Mouse (Mus musculus) c-Kit-negative CD71-positive TER-119-positive erythroid progenitor cells, embryonic 14.5 days (primary cell): ENCODE data around the gene Zfp366.

ENCODE experiments used
- DNase-seq: peaks from one replicate; pipeline ENCODE4 v3.0.0-alpha.2; 2013; ENCODE audit warnings: low read depth, low spot score

The Zfp366 gene

GRCm38 (mm10) chr13:99225374-99226240, 41.0 kb downstream of the Zfp366 start:
- DNase-seq: no peak

- DNase-seq: no peak
These were observed 42.2 kb downstream of the Zfp366 start for GRCm38 (mm10) chr13:99226809-99227208.

GRCm38 (mm10) chr13:99227456-99228250, 43.0 kb downstream of the Zfp366 start:
- no peak for DNase-seq

- DNase-seq: no peak
These were observed 44.4 kb downstream of the Zfp366 start for GRCm38 (mm10) chr13:99228821-99229570.

- no peak for DNase-seq
These were observed 45.2 kb downstream of the Zfp366 start for GRCm38 (mm10) chr13:99229641-99230494.

DNA sequence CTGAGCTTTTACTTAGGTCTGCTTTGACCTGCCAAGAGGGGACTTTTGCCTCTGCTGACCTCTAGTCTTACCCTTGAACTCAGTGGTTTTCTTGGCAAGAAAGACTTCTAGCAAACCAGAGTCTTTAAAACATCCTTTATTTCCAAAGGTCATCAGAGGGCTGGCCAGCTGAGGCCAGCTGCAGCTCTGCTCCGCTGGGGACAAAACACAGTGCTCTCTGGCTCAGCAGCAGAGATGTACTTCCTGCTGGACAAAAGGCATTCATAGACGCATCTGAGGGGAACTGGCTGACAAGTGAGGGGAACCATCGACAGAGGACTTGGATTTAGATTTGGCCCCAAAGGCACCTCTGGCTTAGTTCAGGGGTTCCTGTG, 45.9 kb downstream of the Zfp366 start:
- no peak for DNase-seq

DNA sequence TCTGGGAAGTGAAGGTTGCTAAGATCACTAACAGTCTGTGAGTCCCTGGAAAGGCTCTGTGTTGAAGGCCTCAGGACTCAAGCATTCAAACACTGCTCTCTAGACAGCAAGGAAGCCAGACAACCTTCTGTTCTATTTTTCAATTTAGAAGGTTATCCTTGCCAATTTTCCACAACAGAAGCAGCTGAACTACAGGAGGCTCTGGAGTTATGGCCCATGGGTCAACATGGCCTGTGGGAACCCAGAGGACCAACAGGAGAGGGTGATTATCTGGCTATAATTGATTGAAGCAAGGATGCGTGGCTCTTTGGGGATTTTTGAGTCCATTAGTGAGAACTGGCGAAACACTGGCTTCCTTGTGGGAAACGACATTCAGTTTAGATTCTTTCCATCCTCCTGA, 48.7 kb downstream of the Zfp366 start:
- no peak for DNase-seq

- DNase-seq: no peak
These were observed 49.3 kb downstream of the Zfp366 start for GRCm38 (mm10) chr13:99233956-99234355.

DNA sequence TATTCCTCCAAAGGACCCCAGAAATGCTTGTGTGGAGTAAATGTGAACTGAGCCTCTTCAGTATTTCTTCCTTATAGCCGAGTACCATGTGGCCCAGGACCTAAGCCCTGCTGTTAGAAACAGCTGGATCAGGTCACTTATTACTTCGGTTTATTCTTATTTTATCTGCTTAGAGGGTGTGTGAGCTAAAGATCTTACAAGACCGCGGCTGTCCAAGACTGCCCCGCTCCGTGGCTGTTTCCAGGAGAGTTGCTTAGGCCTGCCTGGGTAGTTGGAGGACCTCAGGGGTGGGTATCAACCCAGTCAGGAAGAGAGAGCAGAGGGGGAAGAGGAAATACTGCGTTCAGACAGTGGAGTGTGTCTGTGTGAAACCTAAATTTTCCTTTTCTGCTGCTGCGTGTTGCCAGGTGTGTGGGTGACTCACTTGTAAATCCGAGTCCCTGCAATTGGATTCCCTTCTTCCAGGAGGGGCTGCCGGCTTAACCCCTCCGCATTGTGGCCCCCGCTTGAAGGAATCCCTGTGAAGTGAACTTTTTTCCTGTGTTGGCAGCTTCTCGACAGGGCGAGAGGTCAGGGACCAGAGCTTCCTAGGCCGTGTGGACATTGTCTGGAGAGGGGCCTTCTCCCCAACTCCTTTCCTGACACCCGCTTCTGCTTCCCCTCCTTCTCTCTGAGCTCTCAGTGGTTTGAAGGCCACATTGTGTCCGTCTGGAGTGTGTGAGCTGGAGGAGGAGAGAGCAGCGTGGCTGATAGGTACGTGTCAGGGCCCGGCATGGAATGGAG, 51.0 kb downstream of the Zfp366 start:
- no peak for DNase-seq

GRCm38 (mm10) chr13:99236222-99236621, 51.6 kb downstream of the Zfp366 start:
- no peak for DNase-seq

DNA sequence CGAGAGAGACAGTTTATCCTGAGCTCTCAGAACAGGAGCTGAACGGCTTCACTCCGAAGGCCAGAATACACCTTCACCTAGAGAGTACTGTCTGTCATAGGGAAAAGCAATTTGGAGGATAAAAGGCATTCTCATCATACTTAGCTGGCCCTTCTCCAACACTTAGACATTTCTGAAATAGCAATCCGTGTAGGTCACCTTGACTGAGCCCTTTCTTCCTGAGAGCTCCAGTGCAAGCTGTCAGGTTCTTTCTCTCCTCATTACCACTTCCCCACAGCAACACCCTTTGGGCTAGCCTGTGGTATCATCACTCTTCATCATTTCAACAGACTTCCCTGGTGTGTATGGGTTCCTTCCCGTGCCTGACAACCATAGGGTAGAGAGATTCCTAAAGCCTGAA, 52.5 kb downstream of the Zfp366 start:
- DNase-seq: no peak

GRCm38 (mm10) chr13:99237841-99238216, 53.2 kb downstream of the Zfp366 start:
- DNase-seq: no peak

DNA sequence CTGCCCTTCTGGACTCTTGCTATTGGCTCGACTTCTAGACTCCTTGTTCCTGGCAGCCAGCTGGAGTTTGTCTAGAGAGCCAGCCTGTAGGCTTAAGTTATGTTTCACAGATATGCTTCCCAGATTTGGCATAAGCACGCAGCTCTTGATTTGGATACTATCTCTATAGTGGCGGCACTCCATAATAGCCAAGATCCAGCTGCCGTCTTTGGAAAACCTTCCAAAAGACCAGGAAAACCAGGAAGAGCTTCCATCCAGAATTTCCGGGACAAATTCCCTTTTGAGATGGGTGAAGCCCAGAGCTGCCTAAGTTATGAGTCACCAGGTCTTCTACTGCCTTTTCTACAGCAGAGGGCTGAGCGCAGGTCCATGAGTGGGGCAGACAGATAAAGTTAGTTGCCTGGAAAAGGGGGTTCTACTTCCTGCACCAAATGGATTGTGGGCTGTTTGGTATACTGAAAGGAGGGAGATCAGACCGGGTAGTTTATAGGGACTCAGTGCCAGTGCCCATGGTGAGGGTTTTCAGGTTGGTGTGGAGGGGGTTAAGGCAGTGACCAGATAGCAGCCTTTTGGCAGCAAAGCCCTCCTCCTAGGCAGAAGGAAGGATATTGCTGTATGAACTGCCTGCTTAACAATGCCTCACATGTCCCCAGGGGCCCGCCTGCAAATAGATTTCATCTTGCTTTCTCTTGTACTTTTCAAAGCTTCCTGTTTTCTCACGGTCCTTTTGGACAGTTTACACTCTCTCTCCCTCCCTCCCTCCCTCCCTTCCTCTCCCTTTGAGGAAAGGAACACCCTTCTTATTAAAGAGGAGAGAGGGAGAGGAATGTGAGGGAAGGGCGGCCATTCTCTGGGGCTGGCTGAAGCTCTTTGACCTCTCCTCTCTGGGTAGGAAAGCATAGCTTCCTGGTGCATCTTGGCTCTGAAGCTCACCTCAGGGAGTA, 53.9 kb downstream of the Zfp366 start:
- DNase-seq: no peak

GRCm38 (mm10) chr13:99239161-99239530, 54.5 kb downstream of the Zfp366 start:
- DNase-seq: no peak

- DNase-seq: no peak
These were observed 55.1 kb downstream of the Zfp366 start for GRCm38 (mm10) chr13:99239741-99240140.

DNA sequence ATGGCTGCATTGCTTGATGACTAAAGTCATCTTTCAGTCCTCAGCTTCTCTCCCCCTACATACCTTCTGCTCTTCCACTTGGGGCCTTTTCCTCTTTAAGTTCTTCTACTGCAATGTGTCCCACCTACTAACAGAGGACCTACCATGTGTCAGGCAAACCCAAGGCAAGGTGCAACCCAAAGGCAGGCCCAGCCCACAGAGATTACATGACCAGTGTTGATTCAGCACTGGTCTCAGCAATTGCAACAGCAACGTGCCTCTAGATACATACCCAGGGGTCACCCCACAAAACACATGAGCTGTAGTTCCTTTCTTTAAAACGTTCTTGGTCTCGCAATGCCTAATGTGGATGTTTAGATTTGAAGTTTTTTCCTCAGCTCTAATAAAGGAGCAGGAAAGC, 57.4 kb downstream of the Zfp366 start:
- no peak for DNase-seq

DNA sequence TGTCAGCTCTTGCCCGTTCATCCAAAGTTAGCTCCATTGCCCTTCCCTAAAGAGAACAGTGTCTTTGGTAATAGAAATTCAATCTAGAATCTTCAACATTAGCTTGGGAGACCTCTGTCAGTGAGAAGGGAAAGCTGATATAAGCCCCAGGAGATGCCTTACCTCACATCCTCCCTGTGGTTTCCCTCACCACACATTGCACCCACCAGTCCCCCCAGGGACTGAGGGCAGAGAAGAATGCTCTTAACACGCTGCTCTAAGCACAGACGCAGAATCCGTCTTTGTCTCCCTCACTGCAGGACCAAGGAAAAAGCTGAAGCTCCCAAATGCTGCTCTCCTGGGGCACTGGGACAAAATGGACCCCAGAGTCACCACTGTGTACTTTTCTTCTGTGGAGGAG, 58.3 kb downstream of the Zfp366 start:
- DNase-seq: no peak

DNA sequence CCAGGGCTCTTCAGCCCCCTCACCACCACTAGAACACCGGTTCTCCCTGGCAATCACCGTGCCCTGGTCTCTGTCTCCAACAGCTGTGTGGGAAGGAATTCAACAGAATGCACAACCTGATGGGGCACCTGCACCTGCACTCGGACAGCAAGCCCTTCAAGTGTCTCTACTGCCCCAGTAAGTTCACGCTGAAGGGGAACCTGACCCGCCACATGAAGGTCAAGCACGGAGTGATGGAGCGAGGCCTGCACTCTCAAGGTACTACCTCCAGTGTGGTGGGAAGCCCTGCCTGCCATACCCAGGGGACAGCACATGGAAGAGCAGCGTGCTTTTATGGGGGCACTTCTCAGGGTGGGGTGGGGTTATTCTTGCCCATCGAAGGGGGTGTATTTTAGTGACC, 59.2 kb downstream of the Zfp366 start:
- DNase-seq: no peak

DNA sequence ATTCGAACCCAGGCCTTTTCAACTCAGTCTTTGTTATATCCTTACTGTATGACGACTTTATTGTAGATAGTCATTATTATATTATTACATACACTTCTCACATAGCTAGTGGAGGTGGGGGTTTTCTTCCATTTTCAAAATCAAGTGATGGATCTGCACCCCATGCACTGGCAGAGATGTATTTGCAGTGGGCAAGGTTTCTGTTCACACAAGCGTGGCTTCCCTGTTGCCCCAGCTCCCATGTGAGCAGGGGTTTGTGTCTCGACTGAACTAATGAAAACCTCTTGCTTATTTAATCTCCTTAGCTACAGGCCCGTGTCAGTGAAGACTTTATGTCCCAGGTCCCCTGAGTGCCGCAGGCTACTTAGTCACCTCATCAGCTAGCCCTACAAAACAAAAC, 59.8 kb downstream of the Zfp366 start:
- DNase-seq: no peak
